Mouse (Mus musculus) kidney, adult 18-20 months (tissue): ENCODE data around the gene Lrp5.

Experiments used
- DNase-seq: peaks from one replicate; pipeline ENCODE4 v3.0.0; 2021

Lrp5 gene

DNA sequence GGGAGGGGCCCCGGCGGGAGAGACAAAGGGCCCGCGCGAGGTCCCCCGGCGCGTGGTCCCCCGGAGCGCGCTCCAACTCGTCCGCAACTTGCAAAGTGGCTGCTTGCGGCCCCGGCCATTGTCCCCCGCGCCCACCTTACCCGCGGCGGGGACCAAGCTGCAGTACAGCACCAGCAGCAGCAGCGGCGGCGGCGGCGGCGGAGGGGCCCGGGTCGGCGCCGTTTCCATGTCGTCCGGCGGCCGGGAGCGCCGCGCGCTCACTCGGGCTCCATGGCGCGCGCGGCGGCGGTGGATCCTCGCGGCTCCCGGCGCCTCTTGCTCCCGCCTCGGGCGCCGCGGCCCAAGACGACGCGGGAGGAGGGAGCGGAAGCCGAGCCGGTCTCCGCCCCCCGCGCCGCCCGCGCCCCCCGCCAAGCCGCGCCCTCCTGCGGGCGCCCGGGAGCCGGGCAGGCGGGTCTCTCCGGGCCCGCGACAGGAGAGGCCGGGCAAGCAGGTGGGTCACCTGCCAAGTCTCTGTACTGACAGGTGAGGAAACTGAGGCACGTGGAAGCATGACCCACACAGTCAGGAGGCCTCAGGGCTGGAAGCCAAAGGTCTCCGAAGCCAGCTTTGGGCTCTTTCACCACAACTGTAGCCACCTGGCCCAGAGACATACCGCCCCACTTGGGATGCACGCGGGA is at the start of gene Lrp5:
Lrp5 (minus strand) TSS at position 350 of the 680 bp plus-strand sequence.
- DNase-seq: peak; percentile 80

DNA sequence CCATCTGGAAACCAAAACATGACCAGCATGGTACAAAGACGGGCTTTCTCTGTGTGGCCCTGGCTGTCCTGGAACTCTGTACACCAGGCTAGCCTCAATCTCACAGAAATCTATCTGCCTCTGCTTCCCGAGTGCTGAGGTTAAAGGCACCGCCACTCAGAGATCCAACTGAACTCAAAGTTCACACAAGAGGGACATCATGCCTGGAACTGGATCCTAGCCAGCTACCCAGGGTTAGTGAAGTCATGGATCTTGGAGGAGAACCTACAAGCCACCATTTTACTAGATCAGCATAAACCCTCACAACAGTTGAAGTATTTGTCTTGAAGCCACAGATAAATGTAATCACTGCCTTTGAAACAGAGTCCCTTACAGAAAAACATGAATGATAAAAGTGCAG is 49.6 kb upstream of the Lrp5 start:
- no peak for DNase-seq

DNA sequence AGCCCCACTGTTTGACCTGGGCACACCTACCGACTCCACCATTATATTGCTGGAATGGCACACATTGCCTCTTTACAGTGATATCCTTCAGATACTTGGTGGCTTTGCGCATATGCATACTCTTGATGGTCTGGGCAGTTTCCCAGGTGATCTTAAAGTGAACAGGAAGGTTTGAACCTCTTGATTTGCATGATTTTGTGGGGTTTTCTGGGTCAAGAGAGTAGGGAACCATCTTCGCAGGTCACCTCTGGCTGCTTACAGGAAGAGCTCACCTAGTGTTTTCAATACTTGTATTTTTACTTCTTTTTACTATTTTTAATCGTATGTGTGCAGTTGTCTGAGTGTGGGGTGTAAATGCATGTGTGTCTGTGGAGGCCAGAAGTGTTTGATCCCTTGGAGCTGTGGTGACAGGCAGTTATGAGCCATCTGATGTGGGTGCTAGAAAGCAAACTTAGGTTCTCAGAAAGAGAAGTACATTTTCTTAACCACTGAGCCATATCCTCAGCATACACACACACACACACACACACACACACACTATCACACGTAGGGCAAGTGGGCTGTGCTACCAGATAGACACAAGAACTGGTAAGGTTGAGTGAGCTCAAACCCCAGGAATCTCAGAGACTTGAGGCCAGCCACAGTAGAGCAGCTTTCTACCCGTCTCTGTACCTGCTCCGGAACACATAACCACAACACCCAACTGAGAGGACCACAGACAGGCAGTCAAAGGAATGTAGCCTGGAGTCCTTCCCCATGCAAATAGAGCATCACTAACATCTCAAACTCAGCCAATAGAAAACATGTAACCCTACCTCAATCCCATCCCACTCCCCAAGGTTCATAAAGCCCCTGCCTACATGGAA is 44.6 kb upstream of the Lrp5 start:
- no peak for DNase-seq

DNA sequence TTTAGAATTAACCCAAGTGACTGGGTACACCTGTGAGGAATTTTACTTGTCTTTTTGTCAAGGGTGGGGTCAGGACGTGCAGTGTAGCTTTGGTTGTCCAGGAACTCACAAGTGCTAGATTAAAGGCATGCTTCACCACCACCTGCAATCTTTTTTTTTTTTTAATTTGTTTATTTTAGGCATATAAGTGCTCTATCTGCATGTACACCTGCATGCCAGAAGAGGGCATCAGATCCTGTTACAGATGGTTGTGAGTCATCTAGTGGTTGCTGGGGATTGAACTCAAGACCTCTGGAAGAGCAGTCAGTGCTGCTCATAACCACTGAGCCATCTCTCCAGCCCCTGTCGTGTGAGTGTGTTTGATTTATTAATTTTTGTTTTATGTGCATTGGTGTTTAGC is 42.5 kb upstream of the Lrp5 start:
- no peak for DNase-seq

DNA sequence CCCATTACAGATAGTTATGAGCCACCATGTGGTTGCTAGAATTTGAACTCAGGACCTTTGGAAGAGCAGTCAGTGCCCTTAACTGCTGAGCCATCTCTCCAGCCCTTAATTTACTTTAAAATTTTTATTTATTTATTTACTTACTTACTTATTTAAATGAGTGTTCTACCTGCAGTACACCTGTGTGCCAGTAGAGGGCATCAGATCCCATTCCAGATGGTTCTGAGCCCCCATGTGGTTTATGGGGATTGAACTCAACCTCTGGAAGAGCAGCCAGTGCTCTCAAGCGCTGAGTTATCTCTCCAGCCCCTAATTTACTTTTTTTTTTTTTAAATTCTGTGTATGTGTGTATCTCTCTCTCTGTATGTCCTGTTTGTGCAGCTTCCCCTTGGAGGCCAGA is 38.4 kb upstream of the Lrp5 start:
- DNase-seq: peak; percentile 82

DNA sequence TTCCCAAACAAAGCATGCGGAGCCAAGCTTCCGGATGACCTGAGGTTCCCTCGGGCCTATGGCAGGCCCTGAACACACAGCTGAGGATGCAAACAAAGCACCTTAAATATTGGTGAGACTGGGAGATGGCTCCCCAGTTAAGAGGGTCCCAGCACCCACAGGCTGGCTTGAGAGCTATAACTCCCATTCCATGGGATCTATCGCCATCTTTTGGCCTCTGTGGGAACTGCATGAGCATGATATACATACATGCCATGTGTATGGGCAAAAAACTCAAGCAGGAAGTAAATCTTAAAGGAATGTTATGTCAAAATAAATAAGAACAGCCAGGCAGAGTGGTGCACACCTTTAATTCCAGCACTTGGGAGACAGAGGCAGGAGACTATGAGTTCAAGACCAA is 37.5 kb upstream of the Lrp5 start:
- peak; percentile 48 for DNase-seq

DNA sequence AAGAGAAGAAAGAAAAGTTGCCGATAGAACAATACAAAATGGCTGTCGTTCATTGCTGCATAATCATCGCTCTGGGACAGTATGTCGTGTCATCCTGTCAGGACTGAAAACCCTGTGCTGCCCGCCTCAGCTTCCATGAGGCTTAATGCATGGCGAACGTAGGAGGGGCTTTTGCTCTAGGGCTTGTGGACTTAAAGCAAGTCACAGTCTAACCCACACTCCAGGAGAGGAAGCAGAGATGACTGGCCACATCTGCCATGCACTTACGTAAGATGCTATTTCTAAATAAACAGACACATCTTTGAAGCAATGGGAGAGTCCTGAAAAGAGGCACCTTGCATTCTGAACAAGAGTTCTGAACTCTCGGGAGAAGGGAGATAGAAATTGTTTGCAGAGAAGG is 36.8 kb upstream of the Lrp5 start:
- no peak for DNase-seq

DNA sequence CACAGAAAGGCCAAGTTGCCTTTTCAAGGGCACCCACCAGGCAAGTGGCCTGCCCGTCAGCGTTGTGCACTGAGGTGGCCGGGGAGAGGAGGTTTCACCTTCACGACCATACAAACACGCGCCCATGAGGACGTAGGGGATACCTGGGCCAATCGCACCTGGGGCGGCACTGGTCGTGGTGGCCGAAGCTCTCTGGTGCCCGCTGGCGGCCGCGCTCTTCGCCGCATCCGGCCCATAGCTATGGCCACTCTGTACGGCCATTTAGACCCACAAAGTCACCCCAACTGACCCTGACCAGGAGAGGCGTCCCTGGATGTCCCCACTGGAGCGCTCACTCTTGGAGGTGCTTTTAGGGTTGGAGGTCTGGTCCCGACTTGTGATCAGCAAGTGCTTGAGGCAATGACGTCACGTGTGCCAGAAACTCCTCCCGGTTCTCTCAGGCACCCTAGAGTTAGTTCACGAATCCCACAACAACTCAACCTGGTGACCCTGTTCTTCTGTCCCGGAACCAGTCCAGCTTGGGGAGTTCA is 33.1 kb upstream of the Lrp5 start:
- DNase-seq: peak; percentile 86

DNA sequence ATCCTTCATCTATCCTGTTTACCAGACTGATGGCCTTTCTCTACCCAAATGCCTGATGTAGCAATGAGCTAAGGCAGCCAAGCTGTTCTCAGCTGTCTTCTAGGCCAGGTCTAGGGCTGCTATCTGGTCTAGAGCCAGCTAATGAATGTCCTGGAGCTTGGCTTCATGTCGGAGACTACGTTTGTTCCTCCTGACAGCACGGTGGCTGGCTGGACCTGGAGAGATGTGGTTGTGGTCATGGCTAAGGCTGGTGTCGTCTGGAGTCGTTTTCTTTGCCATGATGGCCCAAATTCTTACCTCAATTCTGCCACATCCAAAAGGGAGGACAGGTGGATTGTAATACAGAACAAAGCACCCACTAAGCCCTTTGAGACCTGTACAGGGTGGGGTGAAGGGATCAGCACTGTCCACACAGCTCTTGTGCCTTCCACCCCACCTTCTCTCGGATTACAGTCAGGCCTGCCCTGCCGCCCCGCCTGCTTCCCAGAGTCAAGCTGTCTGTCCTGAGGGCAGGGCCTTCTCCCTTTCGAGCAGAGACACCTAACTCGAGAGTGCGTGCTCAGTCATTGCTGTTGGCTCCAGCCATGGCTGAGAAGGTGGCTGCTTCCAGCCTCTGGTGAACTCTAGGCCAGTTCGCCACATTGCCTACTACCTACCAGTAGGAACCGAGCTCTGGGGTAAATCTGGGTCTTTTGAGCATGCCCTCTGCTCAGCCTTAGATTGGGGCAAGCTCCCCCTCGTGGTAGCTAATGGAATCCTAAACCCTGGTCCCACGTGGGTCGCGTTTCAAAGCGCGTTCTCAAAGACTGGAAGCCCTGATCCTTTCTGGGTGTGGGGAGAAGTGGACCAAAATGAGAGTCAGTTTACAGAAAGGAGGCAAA is 32.4 kb upstream of the Lrp5 start:
- peak; percentile 78 for DNase-seq

DNA sequence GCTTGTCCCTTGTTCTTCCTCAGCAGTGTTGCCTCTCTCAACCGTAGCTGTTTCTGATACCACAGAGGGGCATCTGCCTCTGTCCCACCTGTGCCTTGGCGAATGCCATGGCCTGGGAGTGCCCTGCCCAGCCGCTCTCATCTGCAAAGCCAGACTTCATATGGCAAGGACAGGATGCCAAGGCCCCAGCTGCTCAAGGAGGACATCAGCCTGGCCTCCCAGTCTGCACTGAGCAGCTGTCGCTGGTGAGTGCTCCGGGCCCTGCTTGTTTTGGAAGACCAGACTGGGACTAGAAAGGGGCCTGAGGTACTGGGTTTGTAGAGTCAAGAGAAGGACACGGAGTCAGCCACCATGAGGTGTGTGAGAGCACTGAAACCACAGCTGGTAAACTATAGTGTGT is 28.0 kb upstream of the Lrp5 start:
- no peak for DNase-seq

DNA sequence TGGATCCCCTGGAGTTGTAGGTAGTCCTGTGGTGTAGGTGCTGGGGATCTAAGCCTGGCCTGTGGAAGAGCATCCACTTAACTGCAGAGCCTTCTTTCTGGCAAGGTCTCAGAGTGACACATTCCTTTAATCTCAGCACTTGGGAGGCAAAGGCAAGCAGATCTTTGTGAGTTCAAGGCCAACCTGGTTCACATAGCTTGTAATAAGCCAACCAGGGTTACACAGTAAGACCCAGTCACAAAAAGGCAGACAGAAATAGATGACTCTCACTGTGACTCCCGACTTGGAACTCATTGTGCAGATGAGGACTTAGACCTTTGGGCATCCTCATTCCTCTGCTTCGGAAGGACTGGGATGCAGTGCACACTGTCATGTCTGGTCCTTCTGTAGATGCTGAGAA is 24.1 kb upstream of the Lrp5 start:
- no peak for DNase-seq

DNA sequence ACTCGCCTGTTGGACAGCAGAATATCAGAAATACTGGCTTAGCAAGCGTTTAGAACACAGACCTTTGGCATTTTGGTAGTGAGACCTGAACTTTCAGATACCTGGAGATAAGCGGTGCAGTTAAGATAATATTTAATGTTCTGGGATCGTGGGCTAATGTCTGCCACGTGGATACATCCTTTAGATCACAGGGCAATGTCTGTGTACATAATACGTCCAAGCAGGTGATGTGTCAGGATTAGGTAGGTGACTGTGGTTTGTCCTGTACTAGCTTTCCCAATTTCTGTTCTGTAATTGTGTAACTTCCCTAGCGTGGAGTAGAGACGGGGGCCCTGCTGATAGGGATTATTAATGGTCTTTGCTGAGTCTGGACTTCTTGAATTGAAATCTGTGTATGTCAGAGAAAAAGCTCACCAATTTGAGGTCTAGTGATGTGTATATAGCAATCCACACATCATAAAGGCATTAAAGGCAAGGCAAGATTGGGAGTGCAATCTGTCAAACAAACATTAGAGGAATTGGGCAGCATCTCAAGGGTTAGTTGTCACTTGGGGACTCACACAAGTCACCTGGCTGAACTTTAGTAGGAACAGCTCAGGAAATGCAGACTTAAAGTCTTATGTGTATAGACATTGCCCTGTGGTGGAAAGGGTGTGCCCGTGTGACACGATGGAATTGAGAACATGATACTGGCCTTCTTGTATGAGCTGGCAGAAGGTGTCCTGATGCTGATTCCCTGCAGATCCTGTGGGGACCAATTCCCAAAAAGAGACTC is 22.8 kb upstream of the Lrp5 start:
- DNase-seq: no peak

DNA sequence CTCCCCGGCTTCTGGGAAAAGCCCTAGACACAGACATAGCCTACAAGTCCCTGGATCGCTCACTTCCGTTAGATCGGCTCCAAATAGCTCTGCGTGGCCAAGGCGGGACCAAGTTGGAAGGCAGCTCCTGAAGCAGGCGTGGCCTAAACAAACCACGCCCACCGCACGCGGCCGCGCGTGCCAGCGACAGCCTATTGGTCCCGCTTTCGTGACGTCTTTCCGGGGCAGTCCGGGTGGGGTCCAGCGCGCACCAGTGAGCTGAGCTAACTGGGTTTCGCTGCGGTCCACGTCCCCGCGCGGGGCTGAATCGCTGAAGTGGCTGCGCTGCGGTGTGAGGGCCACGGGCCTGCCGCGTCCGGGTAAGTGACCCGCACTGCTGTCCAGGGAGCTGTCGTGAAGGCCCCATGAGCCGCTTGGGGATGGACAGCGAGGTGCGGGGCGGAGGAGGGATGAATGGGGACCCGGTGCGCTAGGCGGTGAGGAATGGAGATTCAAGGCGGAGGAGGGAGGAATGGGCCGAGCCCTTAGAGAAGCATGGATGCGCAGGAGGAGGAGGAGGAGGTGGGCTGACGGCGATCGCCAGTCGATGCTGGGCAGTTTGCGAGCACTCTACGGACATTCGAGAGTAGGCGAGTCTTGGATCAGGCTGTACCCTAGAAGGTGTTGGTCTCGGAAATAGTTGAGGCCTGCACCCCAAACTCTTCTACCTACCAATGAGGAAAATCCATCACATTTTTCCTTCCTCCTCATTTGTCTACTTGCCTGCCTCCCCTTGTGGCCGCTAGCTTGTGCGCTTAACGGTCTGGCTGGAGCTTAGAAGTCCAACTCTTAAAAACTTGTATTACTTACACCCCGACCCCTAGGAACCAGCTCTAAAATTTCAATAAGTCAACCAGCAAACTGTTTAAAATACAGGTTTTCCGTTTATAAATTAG is 22.0 kb upstream of the Lrp5 start, which contains the start of gene 1810055G02Rik:
1810055G02Rik (plus strand) TSS at position 216 of the 935 bp plus-strand sequence.
- DNase-seq: peak; percentile 99

DNA sequence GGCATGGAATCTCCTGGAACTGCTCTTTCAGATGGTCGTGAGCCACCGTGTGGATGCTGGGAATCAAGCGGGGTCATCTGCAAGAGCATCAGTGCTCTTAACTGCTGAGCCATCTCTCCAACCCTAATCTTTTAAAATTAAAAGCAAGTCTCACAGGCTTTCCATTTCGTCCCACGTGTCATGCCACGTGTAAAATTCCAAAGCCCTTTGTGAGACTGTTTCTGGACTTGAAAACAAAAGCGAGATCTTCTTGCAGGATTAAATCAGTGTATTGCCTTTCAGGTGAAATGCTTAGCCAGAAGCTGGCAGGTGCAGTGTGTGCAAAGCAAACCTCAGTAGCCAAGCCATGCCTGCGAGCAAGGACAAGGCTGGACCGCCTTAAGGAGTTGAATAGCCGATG is 21.2 kb upstream of the Lrp5 start:
- DNase-seq: no peak

DNA sequence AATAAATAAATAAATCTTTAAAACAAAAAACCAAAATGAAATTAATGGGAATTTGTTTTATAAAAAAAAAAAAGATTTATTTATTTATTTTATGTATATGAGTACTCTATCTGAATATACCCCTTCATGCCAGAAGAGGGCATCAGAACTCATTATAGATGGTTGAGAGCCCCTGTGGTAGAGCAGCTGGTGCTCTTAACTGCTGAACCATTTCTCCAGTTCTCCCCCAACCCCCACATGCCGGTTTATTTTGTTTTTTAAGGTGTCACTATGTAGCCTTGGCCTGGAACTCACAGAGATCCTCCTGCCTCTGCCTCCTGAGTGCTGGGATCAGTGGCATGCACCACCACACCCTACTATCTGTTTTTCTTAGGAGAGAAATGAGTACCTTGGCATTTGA is 19.9 kb upstream of the Lrp5 start:
- DNase-seq: no peak

DNA sequence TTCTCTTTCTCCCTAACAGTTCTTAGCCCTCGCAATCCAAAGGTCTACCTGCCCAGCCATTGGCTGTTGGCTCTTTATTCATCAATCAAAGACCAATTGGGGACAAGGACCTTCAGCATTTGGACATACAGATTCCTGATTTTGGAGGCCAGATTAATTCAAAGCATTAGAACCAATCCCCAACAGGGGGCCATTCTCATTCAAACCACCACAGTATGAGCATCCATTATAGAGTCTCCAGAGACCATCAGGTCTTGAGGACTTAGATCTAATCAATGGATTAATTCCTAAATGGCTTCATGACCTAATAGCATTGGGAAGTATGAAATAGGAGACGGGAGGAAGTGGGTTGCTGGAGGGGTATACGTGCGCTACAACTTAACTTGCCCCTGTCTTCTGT is 16.1 kb upstream of the Lrp5 start:
- no peak for DNase-seq

DNA sequence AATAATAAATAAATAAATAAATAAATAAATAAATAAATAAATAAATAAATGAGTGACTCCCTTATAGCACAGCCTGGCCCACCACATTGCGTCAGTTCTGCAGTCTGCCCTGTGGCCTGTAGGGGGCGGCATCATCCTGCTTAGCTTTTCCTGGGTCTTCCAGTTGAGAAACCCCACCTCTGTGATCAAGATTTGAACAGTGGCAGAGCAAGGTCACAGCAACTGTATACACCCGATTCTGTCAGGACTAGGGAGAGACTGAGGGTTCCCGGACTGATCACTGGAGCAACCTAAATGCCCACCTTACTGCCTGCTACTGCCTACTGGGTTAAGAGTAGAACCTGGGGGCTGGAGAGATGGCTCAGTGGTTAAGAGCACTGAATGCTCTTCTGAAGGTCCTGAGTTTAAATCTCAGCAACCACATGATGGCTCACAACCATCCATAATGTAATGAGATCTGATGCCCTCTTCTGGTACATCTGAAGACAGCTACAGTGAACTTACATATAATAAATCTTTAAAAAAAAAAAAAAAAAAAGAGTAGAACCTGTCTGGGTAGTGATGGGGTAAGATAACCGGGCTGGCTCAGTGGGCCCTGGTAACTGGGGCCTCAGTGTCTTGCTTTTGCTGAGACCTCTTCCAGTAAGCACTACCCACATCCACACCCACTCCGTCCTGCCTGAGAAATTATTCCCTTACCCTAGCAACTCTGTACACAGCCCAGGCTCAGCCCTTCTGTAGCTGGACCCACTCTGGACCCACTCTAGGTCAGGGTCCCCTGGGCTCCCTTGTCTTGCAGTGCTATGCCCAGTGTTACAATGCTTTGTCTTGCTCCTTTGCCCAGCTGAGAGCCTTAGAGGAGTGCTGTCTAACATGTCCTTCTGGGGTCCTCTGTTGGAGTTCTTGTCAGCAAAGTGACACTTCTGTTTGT is 13.4 kb upstream of the Lrp5 start:
- DNase-seq: peak; percentile 84

DNA sequence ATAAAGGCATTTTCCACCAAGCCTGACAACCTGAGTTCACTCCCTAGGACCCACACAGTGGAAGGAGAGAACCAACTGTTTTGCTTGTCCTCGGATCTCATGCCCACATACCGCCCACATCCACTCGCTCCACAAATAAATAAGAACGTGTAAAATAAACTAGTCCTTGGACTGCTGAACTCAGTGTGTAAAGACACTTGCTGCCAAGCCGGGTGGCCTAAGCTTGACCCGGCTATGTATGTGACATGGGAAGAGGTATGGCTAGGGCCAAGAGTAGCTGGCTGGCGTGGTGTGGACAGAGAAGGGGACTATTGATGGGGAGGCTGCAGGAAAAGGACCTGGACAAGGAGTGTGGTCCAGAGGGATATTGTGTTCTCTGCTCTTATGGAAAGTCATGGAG is 11.7 kb upstream of the Lrp5 start:
- no peak for DNase-seq

DNA sequence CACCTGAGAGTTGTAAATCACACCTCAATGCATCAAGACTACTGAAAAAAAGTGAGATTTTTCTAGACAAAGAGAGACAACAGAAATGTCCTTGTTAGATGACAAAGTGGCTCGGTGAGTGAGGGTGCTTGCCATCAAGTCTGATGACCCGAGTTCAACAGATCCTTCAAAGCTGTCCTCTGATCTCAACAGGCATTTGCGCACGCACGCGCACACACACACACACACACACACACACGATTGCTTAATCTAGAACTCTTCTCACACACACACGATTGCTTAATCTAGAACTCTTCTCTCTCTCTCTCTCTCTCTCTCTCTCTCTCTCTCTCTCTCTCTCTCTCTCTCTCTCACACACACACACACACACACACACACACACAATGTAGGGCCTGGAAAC is 9.6 kb upstream of the Lrp5 start:
- no peak for DNase-seq

DNA sequence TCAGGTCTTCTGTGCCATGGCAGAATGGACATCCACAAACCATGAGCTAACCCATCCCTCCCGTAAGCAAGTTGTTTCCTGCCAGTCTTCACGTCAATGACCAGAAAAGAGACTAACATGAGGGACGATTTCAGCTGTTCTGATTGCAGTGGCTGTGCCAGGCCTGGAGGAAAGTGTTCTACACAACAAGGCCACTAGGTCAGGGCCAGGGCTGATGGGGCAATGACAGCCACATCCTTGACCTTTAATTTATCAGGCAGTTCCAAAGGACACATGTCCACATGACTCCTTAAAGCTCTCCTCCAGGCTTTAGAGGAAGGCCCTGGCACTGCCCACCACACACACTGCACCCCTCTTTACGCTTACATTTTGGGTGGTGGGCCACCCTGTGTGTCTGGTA is 9.1 kb upstream of the Lrp5 start:
- no peak for DNase-seq
